Mouse (Mus musculus) stomach, embryonic 14.5 days (tissue): ENCODE results near the gene Cdk14. TPM values are rescaled to one million over a fixed set of nuclear protein-coding genes. Genes with fewer than 3 reads are reported as not detected.

Source experiments
- ATAC-seq: fragments of 200-750 bp; cut with Nextera tagmentation; 2 replicates; pipeline ENCODE4 v1.8.0; 2017; ENCODE audit warnings: low read depth, moderate TSS enrichment; ENCODE audit not compliant: insufficient number of reproducible peaks, insufficient read depth, low FRiP score
- H3K27ac ChIP-seq: fragments of 300-500 bp; sonication (generic); 2 replicates; pipeline ENCODE4 v1.5.1; 2014; ENCODE audit warnings: mild to moderate bottlenecking, low read length, moderate library complexity, mixed read lengths
- H3K27me3 ChIP-seq: fragments of 300-500 bp; sonication (generic); 2 replicates; pipeline ENCODE4 v1.6.1; 2014; ENCODE audit warnings: low read length, control low read depth, mixed read lengths; ENCODE audit not compliant: control insufficient read depth, insufficient read depth
- H3K36me3 ChIP-seq: fragments of 300-500 bp; sonication (generic); 2 replicates; pipeline ENCODE4 v1.6.1; 2014; ENCODE audit warnings: mild to moderate bottlenecking, control low read depth, low read length, moderate library complexity, mixed read lengths; ENCODE audit not compliant: control insufficient read depth, insufficient read depth
- H3K4me1 ChIP-seq: fragments of 300-500 bp; sonication (generic); 2 replicates; pipeline ENCODE4 v1.6.1; 2014; ENCODE audit warnings: low read length, control low read depth, mixed read lengths; ENCODE audit not compliant: control insufficient read depth, insufficient read depth
- H3K4me2 ChIP-seq: fragments of 300-500 bp; sonication (generic); replicated peaks from 2 replicates; pipeline ENCODE4 v1.6.1; 2014; ENCODE audit warnings: low read depth, low read length, control low read depth
- H3K4me3 ChIP-seq: fragments of 300-500 bp; sonication (generic); 2 replicates; pipeline ENCODE4 v1.5.1; 2014; ENCODE audit warnings: low read depth, low read length, control low read depth
- H3K9ac ChIP-seq: fragments of 300-500 bp; sonication (generic); replicated peaks from 2 replicates; pipeline ENCODE4 v1.6.1; 2014; ENCODE audit warnings: low read depth, mild to moderate bottlenecking, control low read depth, low read length, moderate library complexity, mixed read lengths
- H3K9me3 ChIP-seq: fragments of 300-500 bp; sonication (generic); 2 replicates; pipeline ENCODE4 v1.6.1; 2016; ENCODE audit warnings: low read depth, low read length, control low read depth; ENCODE audit not compliant: control insufficient read depth
- WGBS: fragments of 180-500 bp; shearing (Covaris S2); extraction: QIAGEN DNeasy Blood & Tissue Kit; methylation state at CpG from one replicate; pipeline ENCODE4 v1.1.7; 2014; 5-methylcytosine and 5-hydroxymethylcytosine counted together
- polyA plus RNA-seq: library from polyadenylated mRNA; unstranded; fragments of >200 nt; fragmentation: Nextera tagmentation; extraction: Ambion mirVana; gene quantifications from 2 replicates; pipeline ENCODE4 v1.2.1, GENCODE M21; 2014

The Cdk14 gene
- polyA plus RNA-seq, 1 experiment from 2014 or later = 28.3 TPM

- Histone ChIP-seq H3K4me3 (no peak overlapping the region), H3K27me3 (no peaks in the 10 kb centered on the region), H3K27ac (no peak overlapping the region), H3K9me3 (no peaks in the 10 kb centered on the region), H3K36me3 (no peaks in the 10 kb centered on the region), H3K4me1 (no peaks in the 10 kb centered on the region), H3K4me2 (no peak overlapping the region), H3K9ac (no peak overlapping the region)
- ATAC-seq = no peak
- WGBS = 63% methylated on average over 6 of the region's 6 CpGs
Measured at GRCm38 (mm10) chr5:5314270-5314669, 105.8 kb downstream of the Cdk14 start.

- no peak overlapping the region for H3K4me2 ChIP-seq
- H3K9ac ChIP-seq = no peak overlapping the region
- 53% methylated on average over 9 of the region's 9 CpGs for WGBS
- no peaks in the 10 kb centered on the region for H3K4me1 ChIP-seq
- H3K36me3 ChIP-seq = no peaks in the 10 kb centered on the region
- no peaks in the 10 kb centered on the region for H3K27me3 ChIP-seq
- no peaks in the 10 kb centered on the region for H3K9me3 ChIP-seq
- H3K27ac ChIP-seq = no peak overlapping the region
- no peak for ATAC-seq
- no peak overlapping the region for H3K4me3 ChIP-seq
Measured at GRCm38 (mm10) chr5:5313195-5313760, 106.8 kb downstream of the Cdk14 start.

GRCm38 (mm10) chr5:5305286-5305685 lies 114.8 kb downstream of the Cdk14 start:
- H3K27me3 ChIP-seq = no peaks in the 10 kb centered on the region
- H3K4me3 ChIP-seq = no peak overlapping the region
- no peaks in the 10 kb centered on the region for H3K9me3 ChIP-seq
- no peak for ATAC-seq
- H3K36me3 ChIP-seq = no peaks in the 10 kb centered on the region
- H3K9ac ChIP-seq = no peak overlapping the region
- no peak overlapping the region for H3K4me2 ChIP-seq
- 91% methylated on average over 2 of the region's 2 CpGs for WGBS
- H3K27ac ChIP-seq = no peak overlapping the region
- no peaks in the 10 kb centered on the region for H3K4me1 ChIP-seq

- ATAC-seq = no peak
- H3K9ac ChIP-seq = no peak overlapping the region
- H3K4me3 ChIP-seq = no peak overlapping the region
- H3K27ac ChIP-seq = no peak overlapping the region
- 87% methylated on average over 8 of the region's 8 CpGs for WGBS
- H3K9me3 ChIP-seq = no peaks in the 10 kb centered on the region
- H3K36me3 ChIP-seq = no peaks in the 10 kb centered on the region
- no peaks in the 10 kb centered on the region for H3K27me3 ChIP-seq
- no peaks in the 10 kb centered on the region for H3K4me1 ChIP-seq
- H3K4me2 ChIP-seq = no peak overlapping the region
Measured at GRCm38 (mm10) chr5:5303102-5303670, 116.9 kb downstream of the Cdk14 start.

- ATAC-seq = no peak
- Histone ChIP-seq H3K27me3 (no peaks in the 10 kb centered on the region), H3K36me3 (no peaks in the 10 kb centered on the region), H3K27ac (no peak overlapping the region), H3K9me3 (no peaks in the 10 kb centered on the region), H3K4me2 (no peak overlapping the region), H3K4me1 (no peaks in the 10 kb centered on the region), H3K9ac (no peak overlapping the region), H3K4me3 (no peak overlapping the region)
- 84% methylated on average over 12 of the region's 12 CpGs for WGBS
Measured at GRCm38 (mm10) chr5:5301571-5302079, 118.5 kb downstream of the Cdk14 start.

- no peak for ATAC-seq
- Histone ChIP-seq H3K27me3 (no peaks in the 10 kb centered on the region), H3K4me1 (no peaks in the 10 kb centered on the region), H3K9me3 (no peaks in the 10 kb centered on the region), H3K36me3 (no peaks in the 10 kb centered on the region), H3K9ac (no peak overlapping the region), H3K27ac (no peak overlapping the region), H3K4me2 (no peak overlapping the region), H3K4me3 (no peak overlapping the region)
- 89% methylated on average over 2 of the region's 2 CpGs for WGBS
Measured at GRCm38 (mm10) chr5:5300998-5301397, 119.1 kb downstream of the Cdk14 start.

- Histone ChIP-seq H3K4me2 (no peak overlapping the region), H3K9ac (no peak overlapping the region), H3K27me3 (no peaks in the 10 kb centered on the region), H3K4me1 (no peaks in the 10 kb centered on the region), H3K4me3 (no peak overlapping the region), H3K9me3 (no peaks in the 10 kb centered on the region), H3K36me3 (no peaks in the 10 kb centered on the region), H3K27ac (no peak overlapping the region)
- peak; percentile 79 for ATAC-seq
- WGBS = 26% methylated on average over 1 of the region's 1 CpGs
Measured at GRCm38 (mm10) chr5:5300290-5300689, 119.8 kb downstream of the Cdk14 start.

- WGBS = 65% methylated on average over 7 of the region's 7 CpGs
Measured at GRCm38 (mm10) chr5:5297222-5297621, 122.9 kb downstream of the Cdk14 start.

GRCm38 (mm10) chr5:5296773-5297172 lies 123.3 kb downstream of the Cdk14 start:
- H3K9ac ChIP-seq = no peak overlapping the region
- H3K4me2 ChIP-seq = no peak overlapping the region
- no peaks in the 10 kb centered on the region for H3K36me3 ChIP-seq
- no peaks in the 10 kb centered on the region for H3K4me1 ChIP-seq
- H3K27me3 ChIP-seq = no peaks in the 10 kb centered on the region
- no peaks in the 10 kb centered on the region for H3K9me3 ChIP-seq
- no peak for ATAC-seq
- H3K27ac ChIP-seq = no peak overlapping the region
- H3K4me3 ChIP-seq = no peak overlapping the region

More at GRCm38 (mm10) chr5:5297222-5297621, 122.9 kb downstream of the Cdk14 start:
- no peaks in the 10 kb centered on the region for H3K9me3 ChIP-seq
- H3K27me3 ChIP-seq = no peaks in the 10 kb centered on the region
- H3K4me2 ChIP-seq = no peak overlapping the region
- H3K4me1 ChIP-seq = no peaks in the 10 kb centered on the region
- no peaks in the 10 kb centered on the region for H3K36me3 ChIP-seq
- ATAC-seq = no peak
- H3K9ac ChIP-seq = no peak overlapping the region
- no peak overlapping the region for H3K4me3 ChIP-seq
- H3K27ac ChIP-seq = no peak overlapping the region
